Mouse (Mus musculus) midbrain, postnatal 0 days (tissue): Measurements from ENCODE around the gene Kcnab1. TPM values are rescaled to one million over a fixed set of nuclear protein-coding genes. Genes with fewer than 3 reads are reported as not detected.
A peak's percentile ranks its signal among the peaks of the same experiment; 100 is the strongest.

Experiments used
- ATAC-seq: fragments of 200-750 bp; cut with Nextera tagmentation; 2 replicates; pipeline ENCODE4 v1.8.0; 2017; ENCODE audit warnings: moderate number of reproducible peaks, mild to moderate bottlenecking, moderate TSS enrichment, moderate library complexity; ENCODE audit not compliant: low FRiP score
- DNase-seq: peaks from one replicate; pipeline ENCODE4 v3.0.0-alpha.2; 2015; ENCODE audit warnings: low spot score
- H3K27ac ChIP-seq: fragments of 300-500 bp; sonication (generic); 2 replicates; pipeline ENCODE4 v1.5.1; 2014; ENCODE audit warnings: low read depth, mild to moderate bottlenecking, low read length, mixed read lengths
- H3K27me3 ChIP-seq: fragments of 300-500 bp; sonication (generic); 2 replicates; pipeline ENCODE4 v1.6.1; 2014; ENCODE audit warnings: low read length, control low read depth, mixed read lengths; ENCODE audit not compliant: insufficient read depth
- H3K36me3 ChIP-seq: fragments of 300-500 bp; sonication (generic); 2 replicates; pipeline ENCODE4 v1.6.1; 2014; ENCODE audit warnings: low read length, control low read depth, mixed read lengths; ENCODE audit not compliant: insufficient read depth
- H3K4me1 ChIP-seq: fragments of 300-500 bp; sonication (generic); 2 replicates; pipeline ENCODE4 v1.6.1; 2014; ENCODE audit warnings: mild to moderate bottlenecking, control low read depth, antibody characterized with exemption, low read length, mixed read lengths; ENCODE audit not compliant: insufficient read depth
- H3K4me2 ChIP-seq: fragments of 300-500 bp; sonication (generic); 2 replicates; pipeline ENCODE4 v1.6.1; 2014; ENCODE audit warnings: low read depth, mild to moderate bottlenecking, low read length, mixed read lengths; ENCODE audit not compliant: poor library complexity, severe bottlenecking
- H3K4me3 ChIP-seq: fragments of 300-500 bp; sonication (generic); 2 replicates; pipeline ENCODE4 v1.5.1; 2014; ENCODE audit warnings: low read depth, mild to moderate bottlenecking, low read length, moderate library complexity
- H3K9ac ChIP-seq: fragments of 300-500 bp; sonication (generic); replicated peaks from 2 replicates; pipeline ENCODE4 v1.6.1; 2014; ENCODE audit warnings: mild to moderate bottlenecking, low read length, moderate library complexity, mixed read lengths; ENCODE audit not compliant: poor library complexity, severe bottlenecking
- H3K9me3 ChIP-seq: fragments of 300-500 bp; sonication (generic); 2 replicates; pipeline ENCODE4 v1.6.1; 2016; ENCODE audit warnings: low read length, control low read depth
- CTCF ChIP-seq: IDR thresholded peaks from 2 replicates; pipeline ENCODE4 v1.5.1; 2016; ENCODE audit warnings: antibody characterized with exemption, mild to moderate bottlenecking
- WGBS: fragments of 180-500 bp; shearing (Covaris S2); extraction: QIAGEN DNeasy Blood & Tissue Kit; methylation state at CpG from one replicate; pipeline ENCODE4 v1.1.7; 2014; 5-methylcytosine and 5-hydroxymethylcytosine counted together
- polyA plus RNA-seq: library from polyadenylated mRNA; unstranded; fragments of >200 nt; fragmentation: Nextera tagmentation; extraction: Ambion mirVana; gene quantifications from 2 replicates; pipeline ENCODE4 v1.2.1, GENCODE M21; 2015
- total RNA-seq: library from RNA; depleted of rRNA; stranded (reverse); fragments of >200 nt; gene quantifications from 2 replicates; pipeline ENCODE4 v1.2.3, GENCODE M21; 2014

Gene Kcnab1
- total and polyA plus RNA-seq, 2 experiments from 2014 or later, result 7.1 to 8.8 TPM

DNA sequence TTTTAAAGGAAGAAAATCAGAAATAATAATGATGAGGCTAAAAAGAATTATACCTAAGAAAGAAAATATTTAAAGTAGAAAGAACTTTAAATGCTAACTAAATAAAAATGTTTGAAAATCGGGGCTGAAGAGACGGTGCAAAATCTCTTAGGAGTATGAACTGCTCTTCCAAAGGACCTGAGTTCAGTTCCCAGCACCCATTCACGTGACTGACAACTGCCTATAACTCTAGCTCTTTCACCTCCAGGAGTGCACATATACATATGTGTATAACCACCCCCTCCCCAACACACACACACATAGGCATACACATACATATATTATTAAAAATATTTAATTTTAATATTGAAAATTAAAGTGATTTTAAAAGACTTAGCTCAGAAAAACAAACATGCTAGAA lies 288.4 kb downstream of the Kcnab1 start:
- no peak overlapping the region for H3K9ac ChIP-seq
- WGBS, result 97% methylated on average over 3 of the region's 3 CpGs
- H3K9me3 ChIP-seq, result no peaks in the 10 kb centered on the region
- no peak overlapping the region for H3K4me2 ChIP-seq
- ATAC-seq, result no peak
- H3K36me3 ChIP-seq, result no peaks in the 10 kb centered on the region
- no peak for DNase-seq
- no peaks in the 10 kb centered on the region for H3K4me1 ChIP-seq
- no peaks in the 10 kb centered on the region for H3K27me3 ChIP-seq
- TF ChIP-seq CTCF, result no peak
- no peak overlapping the region for H3K27ac ChIP-seq
- H3K4me3 ChIP-seq, result no peak overlapping the region

- WGBS, result 80% methylated on average over 4 of the region's 4 CpGs
- H3K4me1 ChIP-seq, result no peaks in the 10 kb centered on the region
Observed at GRCm38 (mm10) chr3:65405781-65406180, 296.6 kb downstream of the Kcnab1 start.

DNA sequence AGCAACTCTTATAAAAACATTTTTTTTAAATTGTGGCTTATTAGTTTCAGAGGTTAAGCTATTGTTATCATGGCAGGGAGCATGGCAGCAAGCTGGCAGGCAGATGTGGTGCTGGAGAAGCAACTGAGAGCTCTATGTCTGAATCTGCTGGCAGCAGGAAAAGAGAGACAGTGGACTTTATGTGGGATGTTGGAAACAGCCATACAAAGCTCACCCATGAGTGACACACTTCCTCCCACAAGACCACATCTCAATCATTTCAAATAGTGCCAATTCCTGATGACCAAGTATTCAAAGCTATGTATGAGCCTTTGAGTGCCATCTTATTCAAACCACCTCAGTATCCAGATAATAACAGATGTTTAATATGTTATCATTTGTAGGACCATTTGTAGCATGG lies 298.7 kb downstream of the Kcnab1 start:
- Histone ChIP-seq H3K4me2 (no peak overlapping the region), H3K4me3 (no peak overlapping the region), H3K9ac (no peak overlapping the region), H3K4me1 (no peaks in the 10 kb centered on the region), H3K27ac (no peak overlapping the region), H3K36me3 (no peaks in the 10 kb centered on the region), H3K9me3 (no peaks in the 10 kb centered on the region), H3K27me3 (no peaks in the 10 kb centered on the region)
- no peak for ATAC-seq
- DNase-seq, result no peak
- no peak for TF ChIP-seq CTCF

More at GRCm38 (mm10) chr3:65405781-65406180, 296.6 kb downstream of the Kcnab1 start:
- ATAC-seq (no peak), DNase-seq (peak; percentile 13)
- Histone ChIP-seq H3K27me3 (no peaks in the 10 kb centered on the region), H3K4me3 (no peak overlapping the region), H3K27ac (no peak overlapping the region), H3K4me2 (no peak overlapping the region), H3K9ac (no peak overlapping the region), H3K36me3 (no peaks in the 10 kb centered on the region), H3K9me3 (no peaks in the 10 kb centered on the region)
- TF ChIP-seq CTCF, result no peak

DNA sequence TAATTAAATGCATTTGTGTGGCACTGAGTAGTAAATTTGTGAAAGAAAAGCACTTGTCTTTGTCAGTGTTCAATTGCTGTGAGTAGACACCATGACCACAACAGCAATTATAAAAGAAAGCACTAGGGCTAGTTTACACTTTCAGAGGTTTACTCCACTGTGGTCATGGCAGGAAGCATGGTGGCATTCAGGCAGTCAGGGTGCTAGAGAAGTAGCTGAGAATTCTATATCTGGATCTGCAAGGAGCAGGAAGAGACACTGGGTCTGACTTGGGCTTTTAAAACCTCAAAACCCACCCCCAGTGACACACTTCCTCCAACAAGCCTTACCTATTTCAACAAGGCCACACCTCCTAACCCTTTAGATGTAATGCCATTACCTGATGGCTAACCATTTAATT lies 307.4 kb downstream of the Kcnab1 start:
- H3K36me3 ChIP-seq, result no peaks in the 10 kb centered on the region
- H3K27me3 ChIP-seq, result no peaks in the 10 kb centered on the region
- no peak for TF ChIP-seq CTCF
- H3K4me3 ChIP-seq, result no peak overlapping the region
- H3K4me2 ChIP-seq, result no peak overlapping the region
- no peaks in the 10 kb centered on the region for H3K9me3 ChIP-seq
- DNase-seq (no peak), ATAC-seq (no peak)
- no peak overlapping the region for H3K27ac ChIP-seq
- H3K9ac ChIP-seq, result no peak overlapping the region
- no peaks in the 10 kb centered on the region for H3K4me1 ChIP-seq

GRCm38 (mm10) chr3:65417913-65418594 lies 308.9 kb downstream of the Kcnab1 start:
- 77% methylated on average over 5 of the region's 5 CpGs for WGBS
- Histone ChIP-seq H3K9me3 (no peaks in the 10 kb centered on the region), H3K27ac (no peak overlapping the region), H3K9ac (no peak overlapping the region), H3K27me3 (no peaks in the 10 kb centered on the region), H3K4me1 (no peaks in the 10 kb centered on the region), H3K4me2 (no peak overlapping the region), H3K36me3 (no peaks in the 10 kb centered on the region), H3K4me3 (no peak overlapping the region)
- ATAC-seq (no peak), DNase-seq (no peak)
- TF ChIP-seq CTCF, result no peak

GRCm38 (mm10) chr3:65419706-65420105 lies 310.5 kb downstream of the Kcnab1 start:
- Histone ChIP-seq H3K4me1 (no peaks in the 10 kb centered on the region), H3K27me3 (no peaks in the 10 kb centered on the region), H3K27ac (no peak overlapping the region), H3K9me3 (no peaks in the 10 kb centered on the region), H3K4me2 (no peak overlapping the region), H3K9ac (no peak overlapping the region), H3K36me3 (no peaks in the 10 kb centered on the region), H3K4me3 (no peak overlapping the region)
- no peak for TF ChIP-seq CTCF
- DNase-seq (no peak), ATAC-seq (no peak)
- WGBS, result 89% methylated on average over 3 of the region's 3 CpGs
